Mouse (Mus musculus): ENCODE measurements around the gene Cs. TPM values are rescaled to one million over a fixed set of nuclear protein-coding genes. Genes with fewer than 3 reads are reported as not detected.

Cs gene
- 251 TPM for polyA plus RNA-seq (2014; fragmentation: Illumina TruSeq; extraction: RNeasy Lipid Tissue Mini Kit (QIAGEN cat#74804); ENCODE audit: low read depth, low replicate concordance)

DNA sequence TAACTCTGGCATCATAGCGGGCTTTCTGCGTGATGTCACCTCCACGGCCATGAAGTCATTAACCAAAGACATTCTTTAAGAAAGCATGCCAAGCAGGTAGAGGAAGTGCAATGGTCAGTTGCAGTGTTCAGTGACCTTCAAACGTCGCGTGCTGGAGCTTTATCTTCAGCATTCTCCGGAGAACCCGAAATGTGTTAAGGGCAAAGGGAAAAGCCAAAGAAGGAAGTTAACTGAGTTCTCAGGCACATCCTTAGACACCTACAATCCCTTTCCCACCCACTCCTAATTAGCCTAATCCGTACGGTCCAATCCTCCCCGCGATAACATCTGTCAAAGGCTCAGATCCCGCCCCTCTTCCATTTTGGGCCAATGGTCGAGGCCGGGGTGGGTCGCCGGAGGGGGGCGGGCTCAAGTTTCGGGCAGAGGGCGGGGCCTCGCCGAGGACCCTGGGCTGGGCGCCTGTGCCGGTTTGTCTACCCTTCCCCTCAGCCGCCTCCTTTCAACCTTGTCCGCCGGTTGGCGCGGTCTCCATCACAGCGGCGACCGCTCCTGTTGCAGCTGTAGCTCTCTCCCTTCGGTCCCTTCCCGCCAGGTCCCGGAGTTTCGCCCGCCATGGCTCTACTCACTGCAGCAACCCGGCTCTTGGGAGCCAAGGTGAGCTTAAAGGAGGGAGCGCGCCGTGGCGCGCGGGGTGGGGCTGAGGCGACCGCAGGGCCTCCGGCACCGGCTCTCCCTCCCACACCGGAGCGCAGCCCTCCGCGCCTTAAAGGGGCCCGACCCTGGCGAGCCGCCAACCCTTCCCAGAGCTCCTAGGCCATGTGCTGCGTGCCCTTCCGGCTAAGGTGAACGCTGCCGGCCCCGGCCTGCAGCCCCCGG is at the start of gene Cs:
TSS of gene Cs (plus strand) at position 429 of the 876 bp plus-strand sequence.

GRCm38 (mm10) chr10:128298702-128299171 is 38.8 kb upstream of the Cs start, which contains the start of gene Il23a:
Il23a (minus strand) TSS chr10:128298752.

DNA sequence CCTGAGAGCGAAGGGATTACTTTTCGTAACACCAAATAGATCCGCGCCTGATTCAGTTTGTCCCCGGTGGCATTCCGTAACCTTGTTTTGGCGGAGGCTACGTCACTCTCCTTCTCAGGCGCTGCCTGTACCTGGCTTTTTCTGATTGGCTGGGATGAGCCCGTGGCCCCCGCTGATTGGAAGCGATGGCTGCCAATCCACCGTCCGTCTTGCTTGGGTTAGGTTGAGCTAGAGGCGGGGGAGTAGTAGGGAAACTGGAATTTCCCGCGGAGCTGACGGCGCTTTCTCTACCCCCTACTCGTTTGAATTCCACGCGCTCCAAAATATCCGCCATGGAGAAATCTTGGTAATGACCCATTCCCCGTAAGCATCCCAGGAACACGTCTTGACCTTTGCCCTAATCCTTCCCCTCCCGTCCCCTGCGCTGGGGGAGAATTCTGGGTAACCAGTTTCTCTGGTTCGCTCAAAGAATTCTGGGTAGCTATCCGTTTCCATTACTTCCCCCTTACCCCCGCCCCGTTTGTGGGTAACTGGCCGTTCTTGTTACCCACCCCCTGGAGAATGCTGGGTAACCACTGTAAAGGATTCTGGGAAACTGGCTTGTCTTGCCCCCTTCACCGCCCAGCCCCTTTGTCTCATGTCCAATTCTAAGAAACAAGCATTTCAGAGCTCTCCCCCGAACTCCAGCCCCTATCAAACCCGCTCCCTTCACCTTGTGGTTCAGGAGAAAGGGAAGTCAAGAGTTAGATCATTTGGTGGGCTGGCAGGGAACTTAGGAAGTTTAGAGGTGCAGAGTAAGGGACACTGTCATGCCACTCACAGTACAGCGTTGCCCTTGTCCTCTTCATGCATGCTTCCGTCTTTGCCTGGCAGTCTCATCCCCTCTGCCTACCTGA is 34.2 kb upstream of the Cs start, which contains the start of gene Pan2:
TSS of gene Pan2 (plus strand) at position 210 of the 896 bp plus-strand sequence.

GRCm38 (mm10) chr10:128322141-128323108 is 15.1 kb upstream of the Cs start, which contains the start of gene Cnpy2:
Cnpy2 (plus strand) TSS chr10:128322459.

DNA sequence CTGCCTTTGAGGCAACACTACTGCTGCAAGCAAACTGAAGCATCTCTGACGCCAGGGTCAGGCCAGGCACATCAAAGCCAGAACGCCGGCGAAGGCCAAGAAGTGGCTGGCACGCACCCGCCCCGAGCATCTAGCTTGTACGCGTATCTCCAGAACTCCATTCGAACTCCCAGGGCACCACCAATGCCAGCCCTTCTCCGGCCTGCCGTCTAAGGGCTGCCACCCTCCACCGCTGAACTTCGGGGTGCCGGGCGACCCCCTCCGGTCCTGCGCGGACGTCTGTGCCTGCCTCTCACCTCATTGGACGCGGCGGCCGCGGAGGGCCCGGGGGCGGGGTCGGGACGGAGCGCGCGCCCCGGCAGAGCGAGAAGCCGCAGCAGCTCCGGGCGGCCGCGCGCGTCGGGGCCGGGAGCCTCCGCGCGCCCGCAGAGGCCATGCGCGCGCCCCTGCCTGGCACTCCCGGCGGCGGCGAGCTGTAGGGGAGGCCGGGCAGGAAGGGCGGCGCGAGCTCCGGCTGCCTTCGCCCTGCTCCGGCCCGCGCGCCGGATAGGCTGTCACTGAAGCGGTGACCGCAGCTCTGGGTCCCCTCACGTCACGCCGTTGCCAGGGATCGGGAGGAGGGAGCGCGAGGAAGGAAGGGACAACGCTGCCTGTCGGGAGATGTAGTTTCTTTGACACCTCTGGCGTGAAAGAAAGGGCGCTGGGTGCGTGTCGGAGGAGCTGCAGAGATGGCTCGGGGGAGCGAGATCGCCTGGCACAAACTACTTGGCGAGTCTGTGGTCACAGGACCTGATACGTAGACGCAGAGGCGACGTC is 31.1 kb downstream of the Cs start, which contains the start of gene Coq10a:
TSS of gene Coq10a (minus strand) at position 596 of the 816 bp plus-strand sequence.

DNA sequence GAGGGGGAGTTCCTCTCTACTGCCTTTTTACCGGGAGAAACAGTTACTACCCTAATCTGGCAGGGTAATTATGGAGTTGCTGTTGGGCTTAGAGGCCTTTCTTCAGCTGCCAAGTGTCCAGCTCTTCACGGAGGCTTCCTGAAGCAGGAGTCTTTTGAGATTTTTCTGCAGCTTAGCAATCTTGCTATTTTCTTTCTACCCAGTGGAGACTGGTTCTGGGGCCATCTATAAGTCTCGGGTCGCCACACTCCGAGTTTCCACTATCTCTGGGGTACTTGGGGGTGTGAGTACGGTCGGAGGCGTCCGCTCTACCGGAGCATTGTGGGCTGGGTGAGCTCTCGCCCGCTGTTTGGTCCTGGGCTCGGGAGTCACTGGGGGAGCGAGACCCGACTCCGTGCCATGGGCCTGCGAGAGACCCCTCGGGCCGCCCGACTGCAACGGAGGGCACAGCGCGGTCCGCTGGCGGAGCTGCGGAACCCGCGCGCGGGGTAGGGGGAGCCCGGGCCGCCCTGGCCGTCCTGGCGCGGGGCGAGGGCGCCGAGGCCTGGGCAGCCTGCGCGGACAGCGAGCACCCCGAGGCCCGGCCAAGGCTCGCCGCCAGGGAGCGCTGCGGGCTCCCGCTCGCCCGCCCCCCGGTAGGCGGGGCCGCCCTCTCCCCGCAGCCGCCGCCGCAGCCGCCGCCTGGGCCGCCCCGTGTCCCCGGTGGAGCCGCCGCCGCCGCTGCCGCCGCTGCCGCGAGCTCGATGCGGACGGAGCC is 39.1 kb downstream of the Cs start, which contains the start of gene Ankrd52:
TSS of gene Ankrd52 (plus strand) at position 661 of the 757 bp plus-strand sequence.

DNA sequence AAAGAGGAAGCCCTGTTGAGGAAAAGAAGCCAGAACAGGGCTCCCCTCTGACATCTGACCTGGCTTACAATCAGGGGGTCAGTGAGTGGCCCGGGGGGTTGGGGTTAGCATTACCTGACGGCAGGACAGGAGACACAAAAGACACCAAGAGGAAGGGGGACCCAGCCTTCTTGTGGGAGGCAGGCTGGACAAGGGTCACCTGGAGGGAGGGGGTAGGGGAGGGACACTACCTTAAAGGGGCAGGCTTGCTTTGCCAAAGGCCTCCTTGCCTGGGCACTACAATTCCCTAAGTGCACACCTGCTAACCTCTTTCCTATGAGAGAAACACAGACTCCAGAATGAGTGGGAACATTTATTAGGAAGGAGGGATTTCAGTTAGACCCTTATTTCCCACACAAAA is 63.5 kb downstream of the Cs start, which contains the start of gene Slc39a5:
TSS of gene Slc39a5 (minus strand) at position 174 of the 400 bp plus-strand sequence.

GRCm38 (mm10) chr10:128411211-128412054 is 73.9 kb downstream of the Cs start, which contains the start of the genes Nabp2 and Rnf41:
Nabp2 (minus strand) TSS chr10:128411492.
Rnf41 (plus strand) TSS chr10:128411657.

Other genes starting within 250 kb of the Cs start
- gene Baz2a, start 246.2 kb upstream of the Cs start, polyA plus RNA-seq (2014; fragmentation: Illumina TruSeq; extraction: RNeasy Lipid Tissue Mini Kit (QIAGEN cat#74804); ENCODE audit: low read depth, low replicate concordance): 27.2 TPM
- 12.4 TPM for gene Rbms2, start 157.4 kb upstream of the Cs start, polyA plus RNA-seq (2014; fragmentation: Illumina TruSeq; extraction: RNeasy Lipid Tissue Mini Kit (QIAGEN cat#74804); ENCODE audit: low read depth, low replicate concordance)
- not detected for gene Gls2, start 143.3 kb upstream of the Cs start, polyA plus RNA-seq (2014; fragmentation: Illumina TruSeq; extraction: RNeasy Lipid Tissue Mini Kit (QIAGEN cat#74804); ENCODE audit: low read depth, low replicate concordance)
- 10.5 TPM for gene Spryd4, start 125.9 kb upstream of the Cs start, polyA plus RNA-seq (2014; fragmentation: Illumina TruSeq; extraction: RNeasy Lipid Tissue Mini Kit (QIAGEN cat#74804); ENCODE audit: low read depth, low replicate concordance)
- not detected for gene Mip, start 111.9 kb upstream of the Cs start, polyA plus RNA-seq (2014; fragmentation: Illumina TruSeq; extraction: RNeasy Lipid Tissue Mini Kit (QIAGEN cat#74804); ENCODE audit: low read depth, low replicate concordance)
- gene Timeless, start 105.7 kb upstream of the Cs start, polyA plus RNA-seq (2014; fragmentation: Illumina TruSeq; extraction: RNeasy Lipid Tissue Mini Kit (QIAGEN cat#74804); ENCODE audit: low read depth, low replicate concordance): 2.0 TPM
- not detected for gene Apon, start 83.6 kb upstream of the Cs start, polyA plus RNA-seq (2014; fragmentation: Illumina TruSeq; extraction: RNeasy Lipid Tissue Mini Kit (QIAGEN cat#74804); ENCODE audit: low read depth, low replicate concordance)
- gene Apof, start 69.1 kb upstream of the Cs start, polyA plus RNA-seq (2014; fragmentation: Illumina TruSeq; extraction: RNeasy Lipid Tissue Mini Kit (QIAGEN cat#74804); ENCODE audit: low read depth, low replicate concordance): not detected
- 13.9 TPM for gene Stat2, start 67.2 kb upstream of the Cs start, polyA plus RNA-seq (2014; fragmentation: Illumina TruSeq; extraction: RNeasy Lipid Tissue Mini Kit (QIAGEN cat#74804); ENCODE audit: low read depth, low replicate concordance)
- gene Il23a, start 39.0 kb upstream of the Cs start, polyA plus RNA-seq (2014; fragmentation: Illumina TruSeq; extraction: RNeasy Lipid Tissue Mini Kit (QIAGEN cat#74804); ENCODE audit: low read depth, low replicate concordance): 0.76 TPM
- 14.1 TPM for gene Pan2, start 34.4 kb upstream of the Cs start, polyA plus RNA-seq (2014; fragmentation: Illumina TruSeq; extraction: RNeasy Lipid Tissue Mini Kit (QIAGEN cat#74804); ENCODE audit: low read depth, low replicate concordance)
- 43.5 TPM for gene Cnpy2, start 15.3 kb upstream of the Cs start, polyA plus RNA-seq (2014; fragmentation: Illumina TruSeq; extraction: RNeasy Lipid Tissue Mini Kit (QIAGEN cat#74804); ENCODE audit: low read depth, low replicate concordance)
- gene Coq10a, start 31.3 kb downstream of the Cs start, polyA plus RNA-seq (2014; fragmentation: Illumina TruSeq; extraction: RNeasy Lipid Tissue Mini Kit (QIAGEN cat#74804); ENCODE audit: low read depth, low replicate concordance): 14.8 TPM
- gene Ankrd52, start 39.4 kb downstream of the Cs start, polyA plus RNA-seq (2014; fragmentation: Illumina TruSeq; extraction: RNeasy Lipid Tissue Mini Kit (QIAGEN cat#74804); ENCODE audit: low read depth, low replicate concordance): 13.2 TPM
- gene Slc39a5, start 63.5 kb downstream of the Cs start, polyA plus RNA-seq (2014; fragmentation: Illumina TruSeq; extraction: RNeasy Lipid Tissue Mini Kit (QIAGEN cat#74804); ENCODE audit: low read depth, low replicate concordance): 1.5 TPM
- 19.9 TPM for gene Nabp2, start 73.8 kb downstream of the Cs start, polyA plus RNA-seq (2014; fragmentation: Illumina TruSeq; extraction: RNeasy Lipid Tissue Mini Kit (QIAGEN cat#74804); ENCODE audit: low read depth, low replicate concordance)
- gene Rnf41, start 73.9 kb downstream of the Cs start, polyA plus RNA-seq (2014; fragmentation: Illumina TruSeq; extraction: RNeasy Lipid Tissue Mini Kit (QIAGEN cat#74804); ENCODE audit: low read depth, low replicate concordance): 8.2 TPM
- 52.5 TPM for gene Smarcc2, start 121.5 kb downstream of the Cs start, polyA plus RNA-seq (2014; fragmentation: Illumina TruSeq; extraction: RNeasy Lipid Tissue Mini Kit (QIAGEN cat#74804); ENCODE audit: low read depth, low replicate concordance)
- 157 TPM for gene Myl6, start 156.4 kb downstream of the Cs start, polyA plus RNA-seq (2014; fragmentation: Illumina TruSeq; extraction: RNeasy Lipid Tissue Mini Kit (QIAGEN cat#74804); ENCODE audit: low read depth, low replicate concordance)
- not detected for gene Myl6b, start 161.0 kb downstream of the Cs start, polyA plus RNA-seq (2014; fragmentation: Illumina TruSeq; extraction: RNeasy Lipid Tissue Mini Kit (QIAGEN cat#74804); ENCODE audit: low read depth, low replicate concordance)
- 6.7 TPM for gene Esyt1, start 188.1 kb downstream of the Cs start, polyA plus RNA-seq (2014; fragmentation: Illumina TruSeq; extraction: RNeasy Lipid Tissue Mini Kit (QIAGEN cat#74804); ENCODE audit: low read depth, low replicate concordance)
- gene Zc3h10, start 210.0 kb downstream of the Cs start, polyA plus RNA-seq (2014; fragmentation: Illumina TruSeq; extraction: RNeasy Lipid Tissue Mini Kit (QIAGEN cat#74804); ENCODE audit: low read depth, low replicate concordance): 1.0 TPM
- 31.9 TPM for gene Rpl41, start 211.6 kb downstream of the Cs start, polyA plus RNA-seq (2014; fragmentation: Illumina TruSeq; extraction: RNeasy Lipid Tissue Mini Kit (QIAGEN cat#74804); ENCODE audit: low read depth, low replicate concordance)
- 83.2 TPM for gene Pa2g4, start 228.3 kb downstream of the Cs start, polyA plus RNA-seq (2014; fragmentation: Illumina TruSeq; extraction: RNeasy Lipid Tissue Mini Kit (QIAGEN cat#74804); ENCODE audit: low read depth, low replicate concordance)